Mouse (Mus musculus) lung, adult 2 months (tissue): Measurements from ENCODE around the gene Galk1.

Experiments used
- CTCF ChIP-seq: fragments of 200-500 bp; IDR thresholded peaks from 2 replicates; pipeline ENCODE4 v1.5.1; 2011; ENCODE audit warnings: mild to moderate bottlenecking, low read length, control low read depth; ENCODE audit not compliant: insufficient read depth
- POLR2A ChIP-seq: fragments of 200-500 bp; IDR thresholded peaks from 2 replicates; pipeline ENCODE4 v1.6.1; 2011; ENCODE audit warnings: low read depth, mild to moderate bottlenecking, control low read depth, low read length, borderline replicate concordance; ENCODE audit errors: extremely low read depth

- TF ChIP-seq CTCF (no peak), POLR2A (no peak; the same call in 1 of the 2 replicates)
These were observed 2.3 kb upstream of the Galk1 start for GRCm38 (mm10) chr11:116014821-116015220.
